Mouse (Mus musculus) hindbrain, embryonic 15.5 days (tissue): ENCODE data around the gene 2210408I21Rik. TPM values are rescaled to one million over a fixed set of nuclear protein-coding genes. Genes with fewer than 3 reads are reported as not detected.
A peak's percentile ranks its signal among the peaks of the same experiment; 100 is the strongest.

Experiments
- ATAC-seq: fragments of 200-750 bp; cut with Nextera tagmentation; 2 replicates; pipeline ENCODE4 v1.8.0; 2017; ENCODE audit warnings: low read depth, moderate number of reproducible peaks, moderate TSS enrichment; ENCODE audit not compliant: low FRiP score
- H3K27ac ChIP-seq: fragments of 300-500 bp; sonication (generic); replicated peaks from 2 replicates; pipeline ENCODE4 v1.5.1; 2015; ENCODE audit warnings: mild to moderate bottlenecking, inconsistent platforms
- H3K27me3 ChIP-seq: fragments of 300-500 bp; sonication (generic); 2 replicates; pipeline ENCODE4 v1.6.1; 2015; ENCODE audit warnings: control low read depth, inconsistent platforms
- H3K36me3 ChIP-seq: fragments of 300-500 bp; sonication (generic); 2 replicates; pipeline ENCODE4 v1.6.1; 2015; ENCODE audit warnings: control low read depth, inconsistent platforms
- H3K4me1 ChIP-seq: fragments of 300-500 bp; sonication (generic); replicated peaks from 2 replicates; pipeline ENCODE4 v1.6.1; 2015; ENCODE audit warnings: control low read depth, inconsistent platforms
- H3K4me2 ChIP-seq: fragments of 300-500 bp; sonication (generic); 2 replicates; pipeline ENCODE4 v1.6.1; 2015; ENCODE audit warnings: moderate library complexity, mild to moderate bottlenecking, inconsistent platforms
- H3K4me3 ChIP-seq: fragments of 300-500 bp; sonication (generic); 2 replicates; pipeline ENCODE4 v1.5.1; 2015; ENCODE audit warnings: mild to moderate bottlenecking, inconsistent platforms
- H3K9ac ChIP-seq: fragments of 300-500 bp; sonication (generic); 2 replicates; pipeline ENCODE4 v1.6.1; 2015; ENCODE audit warnings: inconsistent platforms
- H3K9me3 ChIP-seq: fragments of 300-500 bp; sonication (generic); 2 replicates; pipeline ENCODE4 v1.6.1; 2016; ENCODE audit warnings: control low read depth, inconsistent platforms
- WGBS: fragments of 180-500 bp; shearing (Covaris S2); methylation state at CpG from one replicate; pipeline ENCODE4 v1.1.7; 2015; 5-methylcytosine and 5-hydroxymethylcytosine counted together
- polyA plus RNA-seq: library from polyadenylated mRNA; unstranded; fragments of >200 nt; fragmentation: Nextera tagmentation; extraction: Ambion mirVana; gene quantifications from 2 replicates; pipeline ENCODE4 v1.2.1, GENCODE M21; 2015

2210408I21Rik gene
- polyA plus RNA-seq, 1 experiment from 2014 or later: 11.1 TPM

DNA sequence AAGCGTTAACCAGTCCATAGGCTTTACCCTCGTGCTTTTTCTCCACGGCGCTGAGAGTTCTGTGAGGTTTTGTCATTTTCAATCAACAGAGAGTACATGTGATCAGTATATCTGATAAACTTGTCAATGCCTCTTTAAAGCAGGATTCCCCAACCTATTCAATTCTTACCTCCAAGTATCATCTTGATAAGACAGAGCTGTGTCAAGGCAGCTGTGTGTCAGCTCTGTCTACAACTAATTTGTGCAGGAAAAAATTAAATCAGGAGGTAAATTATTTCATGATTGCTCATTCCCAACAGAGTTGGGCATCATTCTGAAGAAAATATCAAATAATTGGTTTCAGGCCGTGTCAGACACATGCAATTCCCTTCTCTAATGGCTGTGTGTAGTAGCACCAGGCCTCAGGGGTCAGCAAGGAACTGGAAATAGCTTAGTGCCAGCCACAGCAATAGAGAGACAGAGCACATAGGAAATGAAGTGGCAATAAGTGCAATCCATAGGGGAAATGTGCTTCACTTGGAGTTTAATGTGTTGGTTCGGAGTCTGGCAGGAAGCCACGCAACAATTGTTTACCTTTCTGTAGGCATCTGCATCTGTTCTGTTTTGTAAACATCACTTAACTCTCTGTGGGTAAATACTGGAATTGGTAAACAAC is 73.6 kb downstream of the 2210408I21Rik start:
- no peak overlapping the region for H3K4me2 ChIP-seq
- 55% methylated on average over 7 of the region's 7 CpGs for WGBS
- peaks cover 7% of the 10 kb centered on the region; the same call in 1 of the 2 replicates for H3K4me1 ChIP-seq
- peak; percentile 79; the same call in 1 of the 2 replicates for ATAC-seq
- H3K4me3 ChIP-seq: no peak overlapping the region
- H3K9me3 ChIP-seq: no peaks in the 10 kb centered on the region
- H3K27ac ChIP-seq: no peak overlapping the region
- H3K27me3 ChIP-seq: no peaks in the 10 kb centered on the region
- no peaks in the 10 kb centered on the region for H3K36me3 ChIP-seq
- H3K9ac ChIP-seq: no peak overlapping the region

GRCm38 (mm10) chr13:77213196-77213595 is 77.9 kb downstream of the 2210408I21Rik start:
- no peaks in the 10 kb centered on the region for H3K36me3 ChIP-seq
- no peak for ATAC-seq
- H3K9ac ChIP-seq: no peak overlapping the region
- no peak overlapping the region for H3K4me2 ChIP-seq
- peaks cover 7% of the 10 kb centered on the region; the same call in 1 of the 2 replicates for H3K4me1 ChIP-seq
- no peak overlapping the region for H3K4me3 ChIP-seq
- H3K27ac ChIP-seq: no peak overlapping the region
- H3K9me3 ChIP-seq: no peaks in the 10 kb centered on the region
- H3K27me3 ChIP-seq: no peaks in the 10 kb centered on the region

DNA sequence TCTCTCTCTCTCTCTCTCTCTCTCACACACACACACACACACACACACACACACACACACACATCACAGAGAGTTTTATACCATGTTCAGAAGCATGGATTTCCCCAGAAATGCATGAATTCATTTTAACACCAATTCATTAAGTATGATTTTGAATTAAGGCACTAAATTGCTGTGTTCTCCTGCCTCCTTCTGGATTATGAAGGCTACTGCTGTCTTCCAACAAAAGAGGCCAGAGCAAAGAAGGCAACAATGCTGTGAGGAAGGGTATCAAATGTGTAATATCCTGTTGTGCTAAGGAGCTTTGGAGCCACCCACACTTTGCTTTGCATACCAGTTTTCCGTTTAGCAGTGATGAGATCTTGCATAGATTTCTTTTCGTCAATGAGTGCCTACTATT is 80.1 kb downstream of the 2210408I21Rik start:
- no peaks in the 10 kb centered on the region for H3K9me3 ChIP-seq
- H3K4me3 ChIP-seq: no peak overlapping the region
- no peak overlapping the region for H3K27ac ChIP-seq
- no peak for ATAC-seq
- no peaks in the 10 kb centered on the region for H3K27me3 ChIP-seq
- no peak overlapping the region for H3K9ac ChIP-seq
- no peaks in the 10 kb centered on the region for H3K36me3 ChIP-seq
- H3K4me2 ChIP-seq: no peak overlapping the region
- no peaks in the 10 kb centered on the region for H3K4me1 ChIP-seq
- 82% methylated on average over 2 of the region's 2 CpGs for WGBS

GRCm38 (mm10) chr13:77217672-77218280 is 82.4 kb downstream of the 2210408I21Rik start:
- Histone ChIP-seq H3K36me3 (no peaks in the 10 kb centered on the region), H3K4me2 (no peak overlapping the region), H3K9me3 (no peaks in the 10 kb centered on the region), H3K27ac (no peak overlapping the region), H3K4me3 (no peak overlapping the region), H3K9ac (no peak overlapping the region), H3K4me1 (no peaks in the 10 kb centered on the region), H3K27me3 (no peaks in the 10 kb centered on the region)
- no peak for ATAC-seq
- 81% methylated on average over 4 of the region's 4 CpGs for WGBS

GRCm38 (mm10) chr13:77221072-77221471 is 85.7 kb downstream of the 2210408I21Rik start:
- Histone ChIP-seq H3K36me3 (no peaks in the 10 kb centered on the region), H3K4me3 (no peak overlapping the region), H3K4me2 (no peak overlapping the region), H3K4me1 (no peaks in the 10 kb centered on the region), H3K27ac (no peak overlapping the region), H3K9ac (no peak overlapping the region), H3K27me3 (no peaks in the 10 kb centered on the region), H3K9me3 (no peaks in the 10 kb centered on the region)
- WGBS: 81% methylated on average over 2 of the region's 2 CpGs
- no peak for ATAC-seq

DNA sequence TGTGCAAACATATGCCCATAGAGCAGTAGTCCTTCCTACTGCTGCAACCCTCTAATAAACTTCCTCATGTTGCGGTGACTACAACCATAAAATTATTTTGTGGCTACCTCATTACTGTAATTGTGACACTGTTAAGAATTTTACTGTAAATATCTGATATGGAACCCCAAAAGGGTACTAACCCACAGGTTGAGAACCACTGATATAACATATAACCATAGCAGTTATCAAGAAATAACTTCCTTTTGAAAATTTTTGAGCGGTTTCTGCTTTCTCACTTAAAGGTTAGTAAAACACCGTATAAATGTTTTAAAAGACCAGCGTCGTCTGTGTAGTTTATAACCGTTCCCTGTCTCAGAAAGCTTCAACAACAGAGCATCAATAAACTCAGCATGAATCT is 121.2 kb downstream of the 2210408I21Rik start:
- no peak for ATAC-seq
- Histone ChIP-seq H3K4me1 (no peaks in the 10 kb centered on the region), H3K27me3 (no peaks in the 10 kb centered on the region), H3K4me2 (no peak overlapping the region), H3K4me3 (no peak overlapping the region), H3K36me3 (no peaks in the 10 kb centered on the region), H3K27ac (no peak overlapping the region), H3K9me3 (no peaks in the 10 kb centered on the region), H3K9ac (no peak overlapping the region)
- WGBS: 88% methylated on average over 6 of the region's 6 CpGs

DNA sequence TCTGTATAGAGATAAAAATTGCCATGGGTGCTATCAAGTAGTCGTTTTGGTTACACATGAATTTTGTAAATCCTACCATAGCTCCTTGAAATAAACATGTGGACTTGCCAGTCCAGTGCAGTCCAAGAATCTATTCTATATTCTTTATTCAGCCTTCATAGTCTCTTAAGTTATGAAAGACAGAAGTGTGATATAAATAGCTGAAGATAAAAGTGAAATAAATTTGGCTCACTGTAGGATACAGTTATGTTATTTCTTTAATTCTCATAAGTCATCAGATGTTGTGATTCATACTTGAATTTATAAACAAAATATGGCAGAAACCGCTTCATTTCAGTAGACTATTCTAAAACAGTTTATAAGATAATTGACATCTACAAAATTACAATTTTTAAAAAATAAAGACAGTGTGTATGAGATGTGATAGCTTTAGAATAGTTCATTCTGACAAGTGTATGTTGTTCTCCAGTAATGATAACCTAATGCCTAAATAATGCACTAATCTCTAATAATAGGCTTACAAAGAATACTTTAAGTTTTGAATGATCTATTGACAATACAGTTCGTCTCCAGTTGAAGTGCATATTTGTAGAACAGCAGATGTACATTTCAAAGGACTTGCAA is 127.5 kb downstream of the 2210408I21Rik start:
- Histone ChIP-seq H3K36me3 (0 out of 2 replicates have a peak, but pooled peaks cover 4% of the 10 kb centered on the region), H3K27ac (no peak overlapping the region), H3K9me3 (no peaks in the 10 kb centered on the region), H3K4me2 (no peak overlapping the region), H3K4me3 (no peak overlapping the region), H3K9ac (no peak overlapping the region), H3K27me3 (no peaks in the 10 kb centered on the region), H3K4me1 (no peaks in the 10 kb centered on the region)
- ATAC-seq: no peak
- WGBS: 66% methylated on average over 3 of the region's 3 CpGs

GRCm38 (mm10) chr13:77263400-77264179 is 128.2 kb downstream of the 2210408I21Rik start:
- 80% methylated on average over 7 of the region's 7 CpGs for WGBS
- Histone ChIP-seq H3K36me3 (0 out of 2 replicates have a peak, but pooled peaks cover 4% of the 10 kb centered on the region), H3K9me3 (no peaks in the 10 kb centered on the region), H3K4me3 (no peak overlapping the region), H3K4me1 (no peaks in the 10 kb centered on the region), H3K4me2 (no peak overlapping the region), H3K9ac (no peak overlapping the region), H3K27ac (no peak overlapping the region), H3K27me3 (no peaks in the 10 kb centered on the region)
- ATAC-seq: no peak

GRCm38 (mm10) chr13:77264481-77264880 is 129.1 kb downstream of the 2210408I21Rik start:
- no peak overlapping the region for H3K9ac ChIP-seq
- no peaks in the 10 kb centered on the region for H3K9me3 ChIP-seq
- H3K4me1 ChIP-seq: no peaks in the 10 kb centered on the region
- H3K36me3 ChIP-seq: 0 out of 2 replicates have a peak, but pooled peaks cover 4% of the 10 kb centered on the region
- no peaks in the 10 kb centered on the region for H3K27me3 ChIP-seq
- H3K27ac ChIP-seq: no peak overlapping the region
- ATAC-seq: no peak
- WGBS: 92% methylated on average over 1 of the region's 1 CpGs
- no peak overlapping the region for H3K4me2 ChIP-seq
- H3K4me3 ChIP-seq: no peak overlapping the region

- no peak overlapping the region for H3K4me2 ChIP-seq
- no peak for ATAC-seq
- WGBS: 71% methylated on average over 3 of the region's 3 CpGs
- no peaks in the 10 kb centered on the region for H3K4me1 ChIP-seq
- H3K4me3 ChIP-seq: no peak overlapping the region
- H3K27me3 ChIP-seq: no peaks in the 10 kb centered on the region
- no peak overlapping the region for H3K9ac ChIP-seq
- no peaks in the 10 kb centered on the region for H3K36me3 ChIP-seq
- no peaks in the 10 kb centered on the region for H3K9me3 ChIP-seq
- H3K27ac ChIP-seq: no peak overlapping the region
Measured at GRCm38 (mm10) chr13:77275172-77275747, 139.9 kb downstream of the 2210408I21Rik start.

DNA sequence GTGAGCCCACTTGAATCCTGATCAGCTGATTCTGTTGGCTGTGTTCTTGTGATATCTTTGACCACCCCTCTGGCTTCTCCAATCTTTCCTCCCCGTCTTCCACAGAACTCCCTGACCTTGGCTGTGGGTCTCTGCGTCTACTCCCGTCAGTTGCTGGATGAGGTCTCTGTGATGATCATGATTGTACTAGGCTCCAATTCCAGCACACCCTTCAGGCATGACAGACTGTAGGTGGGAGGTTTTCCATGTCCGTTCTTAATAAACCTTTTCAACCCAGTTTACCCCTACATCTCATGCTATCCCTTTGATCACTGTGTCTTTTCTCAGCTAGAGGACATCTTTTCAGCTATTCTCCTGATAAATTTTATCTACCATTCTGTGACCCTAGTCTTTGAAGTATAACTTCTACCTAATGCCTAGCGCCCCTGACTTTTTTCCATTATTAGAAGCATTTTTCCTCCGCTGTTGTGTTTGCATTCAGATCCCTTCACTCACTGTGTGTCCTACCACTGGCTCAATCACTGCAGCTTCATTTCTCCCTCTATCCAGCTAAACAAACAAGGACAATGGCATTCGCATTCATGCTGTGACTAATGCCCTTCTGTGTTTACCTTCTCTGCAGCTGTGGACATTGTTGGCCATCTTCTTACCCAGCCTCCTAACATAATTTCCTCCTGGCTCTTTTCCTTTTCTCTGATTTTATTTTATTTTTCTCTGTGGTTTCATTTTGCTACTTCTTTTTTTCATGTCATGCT is 143.5 kb downstream of the 2210408I21Rik start:
- no peak overlapping the region for H3K4me3 ChIP-seq

More for the DNA sequence above, 143.5 kb downstream of the 2210408I21Rik start:
- H3K27me3 ChIP-seq: no peaks in the 10 kb centered on the region
- WGBS: 60% methylated on average over 7 of the region's 7 CpGs
- no peaks in the 10 kb centered on the region for H3K9me3 ChIP-seq
- no peak overlapping the region for H3K4me2 ChIP-seq
- no peak overlapping the region for H3K9ac ChIP-seq
- ATAC-seq: no peak
- H3K4me1 ChIP-seq: no peaks in the 10 kb centered on the region
- no peaks in the 10 kb centered on the region for H3K36me3 ChIP-seq
- no peak overlapping the region for H3K27ac ChIP-seq
